In the genomic region with DNA sequence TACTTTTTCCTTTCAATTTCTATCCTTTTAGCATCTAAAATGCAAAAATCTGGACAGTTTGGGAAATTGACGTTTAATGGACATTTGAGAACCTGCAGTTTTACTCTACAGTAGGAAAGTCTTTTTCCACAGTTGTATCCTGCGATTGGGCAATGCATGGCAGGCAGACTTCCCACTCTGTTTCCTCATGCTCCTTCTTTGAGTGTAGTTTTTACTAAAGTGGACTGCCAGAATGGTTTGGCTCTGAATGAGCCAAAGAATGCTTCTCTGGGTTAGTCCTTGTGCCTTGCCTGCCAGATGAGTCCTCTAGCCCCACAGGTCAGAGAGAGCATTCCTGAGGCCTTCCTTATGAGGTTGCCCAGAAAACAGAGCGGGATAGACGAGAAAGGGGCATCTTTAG, we compare ENCODE assay signal across 18 mouse cellular contexts.
A peak's percentile ranks its signal among the peaks of the same experiment; 100 is the strongest.
DNase-seq lines count a peak whose midpoint lies in the region; ATAC-seq and TF ChIP-seq lines count a peak whose summit lies in the region.
"Had no signal": no experiment of that assay in that cellular context is flagged by ENCODE, and none has a peak within 500 bp of the region (broad histone marks: within the 10 kb centered on the region; RNA-seq: fewer than 3 reads in every experiment).

No protein-coding gene starts in this region.

- no peaks in the 10 kb centered on the region for H3K27me3 ChIP-seq in lung, postnatal 0 days (replicated peaks; ENCODE audit: insufficient read depth, low read length)
- no peaks in the 10 kb centered on the region for H3K27me3 ChIP-seq in thymus, adult 2 months (ENCODE audit: control insufficient read depth, insufficient read depth, low read length)
- H3K27me3 ChIP-seq: kidney, embryonic 15.5 days; midbrain, embryonic 12.5 days; stomach, embryonic 15.5 days had no signal

- H3K36me3 ChIP-seq in lung, postnatal 0 days (ENCODE audit: insufficient read depth, low read length), result no peaks in the 10 kb centered on the region
- no peaks in the 10 kb centered on the region for H3K36me3 ChIP-seq in thymus, adult 2 months (ENCODE audit: control insufficient read depth, insufficient read depth, low read length)
- H3K36me3 ChIP-seq: hindbrain, embryonic 10.5 days; kidney, embryonic 15.5 days; midbrain, embryonic 12.5 days; stomach, embryonic 15.5 days had no signal

- no peak for TF ChIP-seq EP300 in lung, postnatal 0 days (IDR thresholded peaks at IDR 0.05)

- no peak overlapping the region for H3K4me2 ChIP-seq in lung, postnatal 0 days (replicated peaks; ENCODE audit: low read depth, low read length)
- H3K4me2 ChIP-seq: kidney, embryonic 15.5 days; midbrain, embryonic 12.5 days; stomach, embryonic 15.5 days had no signal

- intact Hi-C loops in gastrocnemius, postnatal 14 days (cut with DNase I; ENCODE audit: low total_unique reads), result loop anchor here (10.0 kb wide), 1 partner anchor 55 kb away; no protein-coding TSS in a partner anchor

- ATAC-seq in lung, postnatal 0 days, result peak; percentile 57
- ATAC-seq: forebrain, postnatal 0 days; inflammation-experienced regulatory T-cells, adult 6 months had no signal

- TF ChIP-seq POLR2A in thymus, adult 2 months (IDR thresholded peaks at IDR 0.05; ENCODE audit: control insufficient read depth, extremely low read depth, insufficient read depth, low read length, poor library complexity), result no peak

- no peak for TF ChIP-seq CTCF in lung, postnatal 0 days (IDR thresholded peaks at IDR 0.05)
- TF ChIP-seq CTCF in thymus, adult 2 months (IDR thresholded peaks at IDR 0.05; ENCODE audit: borderline replicate concordance, control insufficient read depth, extremely low read depth, insufficient read depth, low read length, poor library complexity), result no peak

- H3K9me3 ChIP-seq in lung, postnatal 0 days (ENCODE audit: low read length), result no peaks in the 10 kb centered on the region
- H3K9me3 ChIP-seq: hindbrain, embryonic 10.5 days; kidney, embryonic 15.5 days; midbrain, embryonic 12.5 days; stomach, embryonic 15.5 days had no signal

- no peak overlapping the region for H3K9ac ChIP-seq in lung, postnatal 0 days (replicated peaks; ENCODE audit: low read depth)
- H3K9ac ChIP-seq: forebrain, postnatal 0 days; kidney, embryonic 15.5 days; midbrain, embryonic 12.5 days; stomach, embryonic 15.5 days had no signal

- DNase-seq in gastrocnemius, adult 18-20 months (ENCODE audit: low spot score), result peak; percentile 65
- DNase-seq in gastrocnemius, postnatal 14 days, result no peak
- peak; percentile 20 for DNase-seq in urinary bladder, postnatal 14 days (ENCODE audit: low spot score)
- DNase-seq in urinary bladder, adult 2 months (ENCODE audit: low spot score), result no peak
- DNase-seq in lung, postnatal 0 days (ENCODE audit: low spot score), result peak; percentile 73
- no peak for DNase-seq in thymus, adult 2 months
- no peak for DNase-seq in kidney, postnatal 10 days
- DNase-seq: cerebellum, postnatal 10 days; embryo, embryonic 11 days; forebrain, postnatal 0 days; liver; right cerebral cortex, adult 18-20 months; spleen, adult 18-20 months had no signal

- WGBS in lung, postnatal 0 days, result 72% methylated on average over 4 of the region's 4 CpGs
- 99% methylated on average over 4 of the region's 4 CpGs for WGBS in thymus, adult 2 months

- no peaks in the 10 kb centered on the region for H3K4me1 ChIP-seq in lung, postnatal 0 days (ENCODE audit: insufficient read depth, low read depth, low read length)
- no peaks in the 10 kb centered on the region for H3K4me1 ChIP-seq in thymus, adult 2 months (replicated peaks; ENCODE audit: control insufficient read depth, insufficient read depth, low read length)
- H3K4me1 ChIP-seq: hindbrain, embryonic 10.5 days; midbrain, embryonic 12.5 days; stomach, embryonic 15.5 days had no signal

- H3K27ac ChIP-seq in lung, postnatal 0 days (ENCODE audit: low read length), result no peak overlapping the region
- H3K27ac ChIP-seq in thymus, adult 2 months (ENCODE audit: control insufficient read depth, insufficient read depth, low read length), result no peak overlapping the region
- H3K27ac ChIP-seq: hindbrain, embryonic 10.5 days; kidney, embryonic 15.5 days; midbrain, embryonic 12.5 days; stomach, embryonic 15.5 days had no signal

- H3K4me3 ChIP-seq in lung, postnatal 0 days (ENCODE audit: low read depth, low read length), result no peak overlapping the region
- H3K4me3 ChIP-seq in thymus, adult 2 months (ENCODE audit: control insufficient read depth, insufficient read depth, low read length), result no peak overlapping the region
- H3K4me3 ChIP-seq: hindbrain, embryonic 10.5 days; kidney, embryonic 15.5 days; midbrain, embryonic 12.5 days; stomach, embryonic 15.5 days had no signal

Comparison
In these comparisons a context has a peak if more than half of its experiments do, and no peak if none do; other contexts are left out.
1. DNase-seq: peak in gastrocnemius, adult 18-20 months (single experiment), urinary bladder, postnatal 14 days (single experiment) and lung, postnatal 0 days (single experiment); none in gastrocnemius, postnatal 14 days (single experiment), urinary bladder, adult 2 months (single experiment), thymus, adult 2 months (single experiment) and kidney, postnatal 10 days (single experiment).